Mouse (Mus musculus) heart, postnatal 0 days (tissue): ENCODE results near the gene Selenof. TPM values are rescaled to one million over a fixed set of nuclear protein-coding genes. Genes with fewer than 3 reads are reported as not detected.
A peak's percentile ranks its signal among the peaks of the same experiment; 100 is the strongest.

Experiments
- ATAC-seq: fragments of 200-750 bp; cut with Nextera tagmentation; 2 replicates; pipeline ENCODE4 v1.8.0; 2017; ENCODE audit warnings: low read depth, moderate number of reproducible peaks, moderate library complexity; ENCODE audit not compliant: insufficient read depth
- DNase-seq: peaks from one replicate; pipeline ENCODE4 v3.0.0-alpha.2; 2016; ENCODE audit warnings: low spot score
- H3K27ac ChIP-seq: fragments of 300-500 bp; sonication (generic); 2 replicates; pipeline ENCODE4 v1.5.1; 2014; ENCODE audit warnings: low read depth, mild to moderate bottlenecking
- H3K27me3 ChIP-seq: fragments of 300-500 bp; sonication (generic); 2 replicates; pipeline ENCODE4 v1.6.1; 2014; ENCODE audit warnings: low read length, mixed read lengths; ENCODE audit not compliant: control insufficient read depth, insufficient read depth
- H3K36me3 ChIP-seq: fragments of 300-500 bp; sonication (generic); replicated peaks from 2 replicates; pipeline ENCODE4 v1.6.1; 2014; ENCODE audit warnings: low read length, mixed read lengths; ENCODE audit not compliant: control insufficient read depth, insufficient read depth
- H3K4me1 ChIP-seq: fragments of 300-500 bp; sonication (generic); 2 replicates; pipeline ENCODE4 v1.6.1; 2014; ENCODE audit warnings: antibody characterized with exemption; ENCODE audit not compliant: control insufficient read depth, insufficient read depth
- H3K4me2 ChIP-seq: fragments of 300-500 bp; sonication (generic); 2 replicates; pipeline ENCODE4 v1.6.1; 2014; ENCODE audit warnings: low read depth, mild to moderate bottlenecking, low read length, moderate library complexity
- H3K4me3 ChIP-seq: fragments of 300-500 bp; sonication (generic); 2 replicates; pipeline ENCODE4 v1.5.1; 2014; ENCODE audit warnings: low read depth, low read length
- H3K9ac ChIP-seq: fragments of 300-500 bp; sonication (generic); replicated peaks from 2 replicates; pipeline ENCODE4 v1.6.1; 2014; ENCODE audit warnings: low read depth, low read length, mixed read lengths
- H3K9me3 ChIP-seq: fragments of 300-500 bp; sonication (generic); replicated peaks from 2 replicates; pipeline ENCODE4 v1.6.1; 2016; ENCODE audit warnings: low read length; ENCODE audit not compliant: control insufficient read depth
- CTCF ChIP-seq: IDR thresholded peaks from 2 replicates; pipeline ENCODE4 v1.5.1; 2016; ENCODE audit warnings: antibody characterized with exemption, control low read depth, low read depth
- EP300 ChIP-seq: IDR thresholded peaks from 2 replicates; pipeline ENCODE4 v1.6.1; 2016; ENCODE audit warnings: antibody characterized with exemption, low read depth
- whole genome bisulfite sequencing: fragments of 180-500 bp; shearing (Covaris S2); extraction: QIAGEN DNeasy Blood & Tissue Kit; methylation state at CpG from one replicate; pipeline ENCODE4 v1.1.7; 2014; 5-methylcytosine and 5-hydroxymethylcytosine counted together
- polyA plus RNA-seq: library from polyadenylated mRNA; unstranded; fragments of >200 nt; fragmentation: Nextera tagmentation; extraction: Ambion mirVana; gene quantifications from 2 replicates; pipeline ENCODE4 v1.2.1, GENCODE M21; 2015
- total RNA-seq: library from RNA; depleted of rRNA; stranded (reverse); fragments of >200 nt; gene quantifications from 2 replicates; pipeline ENCODE4 v1.2.3, GENCODE M21; 2014; ENCODE audit warnings: low replicate concordance

Gene Selenof
- total and polyA plus RNA-seq, 2 experiments from 2014 or later: 245 to 416 TPM

- WGBS: 87% methylated on average over 3 of the region's 3 CpGs
- no peaks in the 10 kb centered on the region for H3K36me3 ChIP-seq
- no peak overlapping the region for H3K27ac ChIP-seq
- no peak overlapping the region for H3K9ac ChIP-seq
- DNase-seq: no peak
- no peaks in the 10 kb centered on the region for H3K9me3 ChIP-seq
- no peak overlapping the region for H3K4me3 ChIP-seq
- no peak for ATAC-seq
- peaks cover 11% of the 10 kb centered on the region; the same call in 1 of the 2 replicates for H3K4me1 ChIP-seq
- TF ChIP-seq CTCF: no peak
- no peak for TF ChIP-seq EP300
- no peak overlapping the region for H3K4me2 ChIP-seq
- H3K27me3 ChIP-seq: no peaks in the 10 kb centered on the region
Measured at GRCm38 (mm10) chr3:144628915-144629230, 58.8 kb downstream of the Selenof start.

DNA sequence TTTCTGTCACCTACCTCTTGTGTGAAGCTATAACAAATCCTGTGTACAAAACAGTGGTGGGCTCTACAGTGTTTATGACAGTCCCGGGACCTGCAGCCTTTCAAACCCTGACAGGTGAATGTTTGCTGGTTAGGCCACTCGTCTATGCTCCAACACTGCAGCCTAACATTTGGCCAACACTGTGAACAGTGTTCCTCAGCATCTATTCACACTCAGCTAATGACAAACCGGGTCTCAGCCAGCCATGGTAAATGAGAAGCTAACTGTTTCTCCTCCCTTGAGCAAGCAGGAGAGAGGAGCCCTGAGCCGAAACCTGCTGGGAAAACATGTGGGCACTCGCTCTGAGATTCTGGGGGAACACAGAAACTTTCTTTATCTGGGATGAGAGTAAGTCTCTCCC is 65.1 kb downstream of the Selenof start:
- Histone ChIP-seq H3K36me3 (no peaks in the 10 kb centered on the region), H3K4me1 (no peaks in the 10 kb centered on the region), H3K4me3 (no peak overlapping the region), H3K9me3 (no peaks in the 10 kb centered on the region), H3K9ac (no peak overlapping the region), H3K4me2 (no peak overlapping the region), H3K27ac (no peak overlapping the region), H3K27me3 (no peaks in the 10 kb centered on the region)
- DNase-seq: no peak
- 85% methylated on average over 5 of the region's 5 CpGs for WGBS
- no peak for ATAC-seq
- TF ChIP-seq EP300 (no peak), CTCF (no peak)

- WGBS: 79% methylated on average over 4 of the region's 4 CpGs
- no peak for TF ChIP-seq EP300
- TF ChIP-seq CTCF: no peak
- Histone ChIP-seq H3K9ac (no peak overlapping the region), H3K27me3 (no peaks in the 10 kb centered on the region), H3K4me1 (peaks cover 4% of the 10 kb centered on the region), H3K9me3 (no peaks in the 10 kb centered on the region), H3K36me3 (no peaks in the 10 kb centered on the region), H3K27ac (no peak overlapping the region), H3K4me2 (no peak overlapping the region), H3K4me3 (no peak overlapping the region)
- ATAC-seq: no peak
- DNase-seq: no peak
Measured at GRCm38 (mm10) chr3:144638110-144638509, 68.0 kb downstream of the Selenof start.

GRCm38 (mm10) chr3:144639387-144639786 is 69.3 kb downstream of the Selenof start:
- no peak for ATAC-seq

DNA sequence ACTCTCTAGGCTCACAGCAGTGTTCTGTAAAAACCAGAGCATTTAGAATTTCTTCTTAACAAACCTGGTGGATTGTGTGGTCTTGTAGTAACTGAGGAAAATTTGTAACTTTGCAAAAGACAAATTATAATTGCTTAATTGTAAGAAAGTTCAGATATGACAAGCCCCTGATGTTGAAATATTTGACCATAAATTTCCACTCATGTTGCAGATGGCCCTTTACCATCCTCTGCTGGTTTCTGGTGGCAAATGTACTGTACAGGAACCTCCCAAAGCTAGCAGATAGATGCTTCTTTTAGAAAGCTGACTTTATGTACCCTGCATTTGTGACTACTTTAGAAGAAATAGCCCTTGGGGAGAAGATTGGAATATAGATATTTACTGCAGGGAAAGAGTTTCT is 69.9 kb downstream of the Selenof start:
- DNase-seq (no peak), ATAC-seq (no peak)
- Histone ChIP-seq H3K4me2 (no peak overlapping the region), H3K4me3 (no peak overlapping the region), H3K27me3 (no peaks in the 10 kb centered on the region), H3K36me3 (no peaks in the 10 kb centered on the region), H3K9me3 (no peaks in the 10 kb centered on the region), H3K4me1 (peaks cover 14% of the 10 kb centered on the region), H3K9ac (no peak overlapping the region), H3K27ac (no peak overlapping the region)
- TF ChIP-seq EP300 (no peak), CTCF (0 out of 2 replicates have a peak, but pooled peaks have one; percentile 3)

More at GRCm38 (mm10) chr3:144639387-144639786, 69.3 kb downstream of the Selenof start:
- Histone ChIP-seq H3K27me3 (no peaks in the 10 kb centered on the region), H3K27ac (no peak overlapping the region), H3K36me3 (no peaks in the 10 kb centered on the region), H3K9me3 (no peaks in the 10 kb centered on the region), H3K4me1 (peaks cover 14% of the 10 kb centered on the region), H3K4me2 (no peak overlapping the region), H3K9ac (no peak overlapping the region), H3K4me3 (no peak overlapping the region)
- no peak for DNase-seq
- TF ChIP-seq CTCF (no peak), EP300 (no peak)
- 71% methylated on average over 3 of the region's 3 CpGs for WGBS

GRCm38 (mm10) chr3:144642141-144642540 is 72.0 kb downstream of the Selenof start:
- ATAC-seq (no peak), DNase-seq (no peak)
- WGBS: 81% methylated on average over 4 of the region's 4 CpGs
- Histone ChIP-seq H3K9ac (no peak overlapping the region), H3K9me3 (no peaks in the 10 kb centered on the region), H3K27me3 (no peaks in the 10 kb centered on the region), H3K4me1 (peaks cover 14% of the 10 kb centered on the region), H3K27ac (no peak overlapping the region), H3K4me2 (no peak overlapping the region), H3K36me3 (no peaks in the 10 kb centered on the region), H3K4me3 (no peak overlapping the region)
- no peak for TF ChIP-seq EP300
